26 mouse cellular contexts compared by ENCODE assay signal in genomic region chr6:98240561-98241272, GRCm38 (mm10).
DNase-seq lines count a peak whose midpoint lies in the region; ATAC-seq lines count a peak whose summit lies in the region.
"Had no signal": no experiment of that assay in that cellular context is flagged by ENCODE, and none has a peak within 500 bp of the region (broad histone marks: within the 10 kb centered on the region; RNA-seq: fewer than 3 reads in every experiment).

No protein-coding gene starts in this region.

- no peaks in the 10 kb centered on the region for H3K27me3 ChIP-seq in limb, embryonic 15.5 days
- H3K27me3 ChIP-seq: heart, embryonic 12.5 days; kidney, embryonic 15.5 days; neural tube, embryonic 13.5 days had no signal

- no peak overlapping the region for H3K9ac ChIP-seq in limb, embryonic 15.5 days
- H3K9ac ChIP-seq: embryonic facial prominence, embryonic 12.5 days; heart, embryonic 12.5 days; kidney, embryonic 15.5 days; neural tube, embryonic 13.5 days had no signal

- H3K4me2 ChIP-seq in limb, embryonic 15.5 days: no peak overlapping the region
- H3K4me2 ChIP-seq: embryonic facial prominence, embryonic 12.5 days; heart, embryonic 12.5 days; kidney, embryonic 15.5 days; neural tube, embryonic 13.5 days had no signal

- no peaks in the 10 kb centered on the region for H3K36me3 ChIP-seq in limb, embryonic 15.5 days
- H3K36me3 ChIP-seq: embryonic facial prominence, embryonic 12.5 days; heart, embryonic 12.5 days; kidney, embryonic 15.5 days; neural tube, embryonic 13.5 days had no signal

- H3K4me3 ChIP-seq in limb, embryonic 15.5 days: no peak overlapping the region
- H3K4me3 ChIP-seq: embryonic facial prominence, embryonic 12.5 days; heart, embryonic 12.5 days; kidney, embryonic 15.5 days; myocyte; neural tube, embryonic 13.5 days had no signal

- 50% methylated on average over 8 of the region's 8 CpGs for WGBS in limb, embryonic 15.5 days

- no peaks in the 10 kb centered on the region for H3K9me3 ChIP-seq in limb, embryonic 15.5 days
- H3K9me3 ChIP-seq: embryonic facial prominence, embryonic 12.5 days; heart, embryonic 12.5 days; kidney, embryonic 15.5 days; neural tube, embryonic 13.5 days had no signal

- H3K27ac ChIP-seq in limb, embryonic 15.5 days: peak overlapping the region; percentile 57
- H3K27ac ChIP-seq: embryonic facial prominence, embryonic 12.5 days; hindbrain, postnatal 0 days; kidney, embryonic 15.5 days; neural tube, embryonic 13.5 days had no signal

- H3K4me1 ChIP-seq in limb, embryonic 15.5 days: peaks cover 14% of the 10 kb centered on the region
- H3K4me1 ChIP-seq: heart, embryonic 12.5 days; kidney, embryonic 15.5 days had no signal

- DNase-seq in frontal cortex, postnatal 36 days (ENCODE audit: low spot score in 2 of 2): peak; percentile 32 to 74
- DNase-seq in frontal cortex, postnatal 25 days (ENCODE audit: low spot score in 2 of 2): no peak
- DNase-seq in right cerebral cortex, adult 18-20 months: peak; percentile 70
- DNase-seq in right cerebral cortex, postnatal 4 days: no peak
- peak; percentile 83 for DNase-seq in telencephalon, adult 2 months (ENCODE audit: low read depth, low spot score)
- DNase-seq in thymus, adult 18-20 months: no peak
- no peak for DNase-seq in thymus, postnatal 0 days (ENCODE audit: low spot score)
- DNase-seq: adrenal gland, postnatal 36 days; cerebellum, adult 11 months; cerebellum, postnatal 14 days; gastrocnemius, postnatal 25 days; heart, adult 18-20 months; heart, postnatal 10 days; kidney, postnatal 36 days; lung, postnatal 4 days; thymus, adult 2 months had no signal

- no peak for ATAC-seq in limb, embryonic 15.5 days (ENCODE audit: insufficient number of reproducible peaks, low FRiP score, low TSS enrichment, low read depth)
- ATAC-seq: CD4-positive, CD25-positive, alpha-beta regulatory T cell, adult 4 months; hindbrain, postnatal 0 days; intestine, embryonic 16.5 days; midbrain, embryonic 16.5 days had no signal

Comparison
In these comparisons a context has a peak if more than half of its experiments do, and no peak if none do; other contexts are left out.
1. DNase-seq: peak in frontal cortex, postnatal 36 days (2 of 2), right cerebral cortex, adult 18-20 months (single experiment) and telencephalon, adult 2 months (single experiment); none in frontal cortex, postnatal 25 days (0 of 2), right cerebral cortex, postnatal 4 days (single experiment), thymus, adult 18-20 months (0 of 2) and thymus, postnatal 0 days (single experiment).